Mouse (Mus musculus) heart, embryonic 10.5 days (tissue): ENCODE measurements at regions not wholly inside any gene's neighbourhood (a gene's known extent, or its start where the extent isn't known, plus 50 kb on each side); places are given as distances from the start of the nearest gene placed in this dataset.

Experiments
- DNase-seq: peaks from one replicate; pipeline ENCODE4 v3.0.0-alpha.2; 2017; ENCODE audit warnings: low spot score
- H3K27ac ChIP-seq: fragments of 300-500 bp; sonication (generic); 2 replicates; pipeline ENCODE4 v1.5.1; 2016; ENCODE audit warnings: mild to moderate bottlenecking
- H3K27me3 ChIP-seq: fragments of 300-500 bp; sonication (generic); 2 replicates; pipeline ENCODE4 v1.6.1; 2016; ENCODE audit warnings: mild to moderate bottlenecking; ENCODE audit not compliant: poor library complexity, insufficient read depth, severe bottlenecking
- H3K36me3 ChIP-seq: fragments of 300-500 bp; sonication (generic); 2 replicates; pipeline ENCODE4 v1.6.1; 2016; ENCODE audit warnings: mild to moderate bottlenecking, moderate library complexity
- H3K4me1 ChIP-seq: fragments of 300-500 bp; sonication (generic); 2 replicates; pipeline ENCODE4 v1.6.1; 2016; ENCODE audit warnings: mild to moderate bottlenecking
- H3K4me3 ChIP-seq: fragments of 300-500 bp; sonication (generic); 2 replicates; pipeline ENCODE4 v1.5.1; 2016; ENCODE audit warnings: mild to moderate bottlenecking, moderate library complexity
- H3K9me3 ChIP-seq: fragments of 300-500 bp; sonication (generic); 2 replicates; pipeline ENCODE4 v1.6.1; 2016; ENCODE audit warnings: mild to moderate bottlenecking, moderate library complexity
- WGBS: fragments of 180-500 bp; shearing (Covaris S2); methylation state at CpG from one replicate; pipeline ENCODE4 v1.1.7; 2016; 5-methylcytosine and 5-hydroxymethylcytosine counted together

DNA sequence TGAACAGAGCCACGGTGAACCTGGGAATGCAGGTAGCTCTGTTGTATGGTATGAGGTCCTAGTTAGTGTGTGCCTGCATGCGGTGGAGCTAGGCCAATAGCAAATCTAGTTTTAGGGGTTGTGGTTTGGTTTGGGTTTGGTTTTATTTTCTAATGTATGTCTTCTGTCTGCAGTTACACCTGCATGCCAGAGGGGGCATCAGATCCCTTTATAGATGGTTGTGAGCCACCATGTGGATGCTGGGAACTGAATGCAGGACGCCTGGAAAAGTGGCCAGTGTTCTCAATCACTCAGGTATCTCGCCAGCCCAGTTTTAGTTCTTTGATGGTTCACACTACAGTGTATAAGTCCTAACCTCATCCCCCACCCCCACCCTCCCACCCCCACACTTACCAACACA, 194.6 kb upstream of the Msx2 start:
- H3K36me3 ChIP-seq, result no peaks in the 10 kb centered on the region
- H3K27ac ChIP-seq, result no peak overlapping the region
- DNase-seq, result no peak
- 84% methylated on average over 4 of the region's 4 CpGs for WGBS
- peaks cover 17% of the 10 kb centered on the region for H3K4me1 ChIP-seq
- H3K9me3 ChIP-seq, result 0 out of 2 replicates have a peak, but pooled peaks cover 3% of the 10 kb centered on the region
- no peak overlapping the region for H3K4me3 ChIP-seq
- 0 out of 2 replicates have a peak, but pooled peaks cover 4% of the 10 kb centered on the region for H3K27me3 ChIP-seq

GRCm38 (mm10) chr13:53665592-53665991, 192.7 kb upstream of the Msx2 start:
- no peak for DNase-seq
- no peak overlapping the region for H3K27ac ChIP-seq
- WGBS, result 90% methylated on average over 2 of the region's 2 CpGs
- H3K4me3 ChIP-seq, result no peak overlapping the region
- H3K9me3 ChIP-seq, result 0 out of 2 replicates have a peak, but pooled peaks cover 3% of the 10 kb centered on the region
- peaks cover 3% of the 10 kb centered on the region for H3K4me1 ChIP-seq
- no peaks in the 10 kb centered on the region for H3K36me3 ChIP-seq
- no peaks in the 10 kb centered on the region for H3K27me3 ChIP-seq

DNA sequence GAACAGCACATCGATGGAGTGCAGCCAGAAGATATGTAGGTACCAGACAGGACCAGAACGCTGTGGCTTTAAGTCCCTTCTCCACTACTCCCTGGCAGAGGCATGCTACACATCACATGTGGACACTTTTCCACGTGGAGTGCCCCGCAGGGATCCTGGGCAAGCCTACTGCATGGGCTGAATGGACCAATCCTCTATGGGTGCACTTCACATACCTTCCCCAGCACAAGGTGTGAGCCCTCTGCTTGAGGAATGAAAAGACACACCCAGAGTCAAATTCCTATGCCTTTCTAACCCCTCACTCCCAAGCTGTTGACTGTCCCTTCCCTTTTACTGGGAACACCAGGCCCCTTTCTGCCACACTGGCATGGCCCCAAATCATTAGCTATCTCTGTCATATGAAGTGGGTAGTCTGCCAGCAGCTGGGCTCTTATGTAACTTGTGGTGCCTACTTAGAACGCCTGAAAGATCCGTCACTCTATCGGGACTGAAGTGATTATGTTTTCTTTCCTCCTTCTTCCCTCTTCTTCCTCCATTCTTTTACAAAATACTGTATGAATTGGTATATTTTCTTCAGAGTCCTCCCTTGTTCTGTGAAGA, 191.9 kb upstream of the Msx2 start:
- Histone ChIP-seq H3K27me3 (no peaks in the 10 kb centered on the region), H3K4me3 (no peak overlapping the region), H3K36me3 (no peaks in the 10 kb centered on the region), H3K27ac (no peak overlapping the region), H3K4me1 (no peaks in the 10 kb centered on the region), H3K9me3 (0 out of 2 replicates have a peak, but pooled peaks cover 3% of the 10 kb centered on the region)
- no peak for DNase-seq
- WGBS, result 82% methylated on average over 7 of the region's 7 CpGs

DNA sequence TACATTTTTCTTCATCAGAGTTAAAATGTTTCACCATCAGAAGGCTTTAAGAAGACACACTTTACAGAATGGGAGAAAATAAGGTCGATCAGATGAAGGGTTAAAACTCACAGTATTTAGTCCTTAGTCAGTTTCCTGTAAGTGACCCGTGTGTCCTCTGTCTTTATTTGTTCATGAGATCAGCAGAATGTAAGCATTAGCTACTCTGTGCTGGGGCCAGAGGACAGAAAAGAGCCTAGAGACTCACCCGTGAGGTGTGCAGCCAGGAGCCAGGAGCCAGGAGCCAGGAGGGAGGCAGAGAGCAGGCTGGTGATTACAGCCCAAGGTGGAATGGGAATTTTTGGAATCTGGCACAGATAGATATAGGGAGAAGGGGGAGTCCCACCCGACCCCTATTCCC, 180.0 kb upstream of the Msx2 start:
- WGBS, result 40% methylated on average over 4 of the region's 4 CpGs
- DNase-seq, result no peak
- Histone ChIP-seq H3K27me3 (peaks cover 6% of the 10 kb centered on the region; the same call in 1 of the 2 replicates), H3K36me3 (no peaks in the 10 kb centered on the region), H3K9me3 (no peaks in the 10 kb centered on the region), H3K27ac (no peak overlapping the region), H3K4me3 (no peak overlapping the region), H3K4me1 (0 out of 2 replicates have a peak, but pooled peaks cover 2% of the 10 kb centered on the region)

GRCm38 (mm10) chr13:53648353-53648752, 175.5 kb upstream of the Msx2 start:
- no peak for DNase-seq
- no peak overlapping the region for H3K4me3 ChIP-seq
- H3K27ac ChIP-seq, result no peak overlapping the region
- 0 out of 2 replicates have a peak, but pooled peaks cover 2% of the 10 kb centered on the region for H3K9me3 ChIP-seq
- WGBS, result 89% methylated on average over 15 of the region's 15 CpGs
- no peaks in the 10 kb centered on the region for H3K27me3 ChIP-seq
- H3K36me3 ChIP-seq, result no peaks in the 10 kb centered on the region
- H3K4me1 ChIP-seq, result 0 out of 2 replicates have a peak, but pooled peaks cover 2% of the 10 kb centered on the region

- H3K4me3 ChIP-seq, result no peak overlapping the region
- no peaks in the 10 kb centered on the region for H3K4me1 ChIP-seq
- no peaks in the 10 kb centered on the region for H3K36me3 ChIP-seq
- DNase-seq, result no peak
- H3K27ac ChIP-seq, result no peak overlapping the region
- H3K27me3 ChIP-seq, result no peaks in the 10 kb centered on the region
- 0 out of 2 replicates have a peak, but pooled peaks cover 2% of the 10 kb centered on the region for H3K9me3 ChIP-seq
- 77% methylated on average over 5 of the region's 5 CpGs for WGBS
These were observed 169.7 kb upstream of the Msx2 start for GRCm38 (mm10) chr13:53642557-53642956.

- Histone ChIP-seq H3K4me3 (no peak overlapping the region), H3K9me3 (0 out of 2 replicates have a peak, but pooled peaks cover under 1% of the 10 kb centered on the region), H3K36me3 (no peaks in the 10 kb centered on the region), H3K27me3 (no peaks in the 10 kb centered on the region), H3K27ac (no peak overlapping the region), H3K4me1 (no peaks in the 10 kb centered on the region)
- no peak for DNase-seq
- WGBS, result 88% methylated on average over 5 of the region's 5 CpGs
These were observed 166.7 kb upstream of the Msx2 start for GRCm38 (mm10) chr13:53639584-53639983.

- 73% methylated on average over 10 of the region's 10 CpGs for WGBS
- no peak for DNase-seq
- Histone ChIP-seq H3K4me1 (no peaks in the 10 kb centered on the region), H3K4me3 (no peak overlapping the region), H3K27me3 (no peaks in the 10 kb centered on the region), H3K9me3 (no peaks in the 10 kb centered on the region), H3K36me3 (no peaks in the 10 kb centered on the region), H3K27ac (no peak overlapping the region)
These were observed 166.2 kb upstream of the Msx2 start for GRCm38 (mm10) chr13:53639115-53639514.

GRCm38 (mm10) chr13:53636011-53636410, 163.1 kb upstream of the Msx2 start:
- no peak overlapping the region for H3K27ac ChIP-seq
- no peaks in the 10 kb centered on the region for H3K4me1 ChIP-seq
- peak; percentile 62 for DNase-seq
- WGBS, result 51% methylated on average over 5 of the region's 5 CpGs
- no peaks in the 10 kb centered on the region for H3K36me3 ChIP-seq
- H3K4me3 ChIP-seq, result no peak overlapping the region
- peaks cover 4% of the 10 kb centered on the region for H3K27me3 ChIP-seq
- no peaks in the 10 kb centered on the region for H3K9me3 ChIP-seq

GRCm38 (mm10) chr13:53634637-53635203, 161.8 kb upstream of the Msx2 start:
- Histone ChIP-seq H3K4me3 (no peak overlapping the region), H3K27me3 (peaks cover 4% of the 10 kb centered on the region), H3K36me3 (no peaks in the 10 kb centered on the region), H3K27ac (no peak overlapping the region), H3K9me3 (no peaks in the 10 kb centered on the region), H3K4me1 (no peaks in the 10 kb centered on the region)
- 72% methylated on average over 9 of the region's 9 CpGs for WGBS
- no peak for DNase-seq

DNA sequence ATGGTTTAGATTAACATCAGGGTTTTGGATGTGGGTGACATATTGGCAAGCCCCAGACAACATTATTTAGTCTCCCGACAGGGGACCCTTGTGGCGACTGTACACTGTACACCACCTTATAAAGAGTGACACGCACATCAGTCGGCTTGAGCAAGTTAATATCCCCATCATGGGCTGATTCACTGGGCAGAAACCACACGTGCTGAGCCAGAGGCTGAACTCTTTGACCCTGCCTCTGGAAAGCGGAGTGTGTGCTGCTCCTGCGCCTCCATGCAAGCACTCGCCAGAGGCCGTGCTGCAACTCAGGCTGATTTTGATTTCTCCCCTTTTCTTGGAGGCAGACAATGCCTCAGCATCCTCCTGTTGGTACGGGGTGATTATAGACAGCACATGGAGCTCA, 125.2 kb upstream of the Msx2 start:
- peaks cover 7% of the 10 kb centered on the region; the same call in 1 of the 2 replicates for H3K27me3 ChIP-seq
- H3K36me3 ChIP-seq, result no peaks in the 10 kb centered on the region
- 75% methylated on average over 10 of the region's 10 CpGs for WGBS
- no peaks in the 10 kb centered on the region for H3K9me3 ChIP-seq
- DNase-seq, result no peak
- H3K4me3 ChIP-seq, result no peak overlapping the region
- peaks cover 15% of the 10 kb centered on the region for H3K4me1 ChIP-seq
- no peak overlapping the region for H3K27ac ChIP-seq

- peak; percentile 70 for DNase-seq
- H3K4me1 ChIP-seq, result peaks cover 15% of the 10 kb centered on the region
- no peak overlapping the region for H3K4me3 ChIP-seq
- H3K36me3 ChIP-seq, result no peaks in the 10 kb centered on the region
- H3K9me3 ChIP-seq, result no peaks in the 10 kb centered on the region
- no peak overlapping the region for H3K27ac ChIP-seq
- 69% methylated on average over 19 of the region's 19 CpGs for WGBS
- H3K27me3 ChIP-seq, result peaks cover 7% of the 10 kb centered on the region; the same call in 1 of the 2 replicates
These were observed 124.3 kb upstream of the Msx2 start for GRCm38 (mm10) chr13:53596871-53597800.

- WGBS, result 16% methylated on average over 5 of the region's 5 CpGs
These were observed 119.9 kb upstream of the Msx2 start for GRCm38 (mm10) chr13:53592755-53593154.

More at GRCm38 (mm10) chr13:53592755-53593154, 119.9 kb upstream of the Msx2 start:
- H3K4me3 ChIP-seq, result no peak overlapping the region
- no peaks in the 10 kb centered on the region for H3K27me3 ChIP-seq
- no peaks in the 10 kb centered on the region for H3K36me3 ChIP-seq
- no peaks in the 10 kb centered on the region for H3K9me3 ChIP-seq
- DNase-seq, result no peak
- H3K4me1 ChIP-seq, result no peaks in the 10 kb centered on the region
- no peak overlapping the region for H3K27ac ChIP-seq
